Mouse (Mus musculus): ENCODE results near the gene Adgrg6. TPM values are rescaled to one million over a fixed set of nuclear protein-coding genes. Genes with fewer than 3 reads are reported as not detected.

The Adgrg6 gene
- polyA plus RNA-seq, 1 experiment = 0.04 TPM

- H3K27ac ChIP-seq (ENCODE audit: control insufficient read depth, insufficient read depth, low read depth, low read length) = no peak overlapping the region
- TF ChIP-seq POLR2A (IDR thresholded peaks at IDR 0.05; ENCODE audit: control insufficient read depth, low read depth, low read length) (no peak), CTCF (IDR thresholded peaks at IDR 0.05; ENCODE audit: control insufficient read depth, insufficient read depth, insufficient replicate concordance, low read depth, low read length) (no peak)
- H3K4me3 ChIP-seq (ENCODE audit: control insufficient read depth, low read depth, low read length) = no peak overlapping the region
- no peaks in the 10 kb centered on the region for H3K4me1 ChIP-seq (ENCODE audit: control insufficient read depth, insufficient read depth, low read length)
- H3K36me3 ChIP-seq (ENCODE audit: control insufficient read depth, insufficient read depth, low read length) = no peaks in the 10 kb centered on the region
- H3K27me3 ChIP-seq (ENCODE audit: control insufficient read depth, insufficient read depth, low read length) = no peaks in the 10 kb centered on the region
These were observed 53.6 kb downstream of the Adgrg6 start for GRCm38 (mm10) chr10:14491838-14492237.

GRCm38 (mm10) chr10:14483257-14483656 lies 62.2 kb downstream of the Adgrg6 start:
- Histone ChIP-seq H3K4me3 (ENCODE audit: control insufficient read depth, low read depth, low read length) (no peak overlapping the region), H3K36me3 (ENCODE audit: control insufficient read depth, insufficient read depth, low read length) (no peaks in the 10 kb centered on the region), H3K27me3 (ENCODE audit: control insufficient read depth, insufficient read depth, low read length) (no peaks in the 10 kb centered on the region), H3K27ac (ENCODE audit: control insufficient read depth, insufficient read depth, low read depth, low read length) (no peak overlapping the region), H3K4me1 (ENCODE audit: control insufficient read depth, insufficient read depth, low read length) (no peaks in the 10 kb centered on the region)
- TF ChIP-seq CTCF (IDR thresholded peaks at IDR 0.05; ENCODE audit: control insufficient read depth, insufficient read depth, insufficient replicate concordance, low read depth, low read length) = no peak
- TF ChIP-seq POLR2A (IDR thresholded peaks at IDR 0.05; ENCODE audit: control insufficient read depth, low read depth, low read length) = no peak

- no peaks in the 10 kb centered on the region for H3K36me3 ChIP-seq (ENCODE audit: control insufficient read depth, insufficient read depth, low read length)
- H3K27ac ChIP-seq (ENCODE audit: control insufficient read depth, insufficient read depth, low read depth, low read length) = no peak overlapping the region
- no peaks in the 10 kb centered on the region for H3K27me3 ChIP-seq (ENCODE audit: control insufficient read depth, insufficient read depth, low read length)
- no peak overlapping the region for H3K4me3 ChIP-seq (ENCODE audit: control insufficient read depth, low read depth, low read length)
- TF ChIP-seq POLR2A (IDR thresholded peaks at IDR 0.05; ENCODE audit: control insufficient read depth, low read depth, low read length) (no peak), CTCF (IDR thresholded peaks at IDR 0.05; ENCODE audit: control insufficient read depth, insufficient read depth, insufficient replicate concordance, low read depth, low read length) (no peak)
- no peaks in the 10 kb centered on the region for H3K4me1 ChIP-seq (ENCODE audit: control insufficient read depth, insufficient read depth, low read length)
These were observed 63.0 kb downstream of the Adgrg6 start for GRCm38 (mm10) chr10:14482483-14482882.

DNA sequence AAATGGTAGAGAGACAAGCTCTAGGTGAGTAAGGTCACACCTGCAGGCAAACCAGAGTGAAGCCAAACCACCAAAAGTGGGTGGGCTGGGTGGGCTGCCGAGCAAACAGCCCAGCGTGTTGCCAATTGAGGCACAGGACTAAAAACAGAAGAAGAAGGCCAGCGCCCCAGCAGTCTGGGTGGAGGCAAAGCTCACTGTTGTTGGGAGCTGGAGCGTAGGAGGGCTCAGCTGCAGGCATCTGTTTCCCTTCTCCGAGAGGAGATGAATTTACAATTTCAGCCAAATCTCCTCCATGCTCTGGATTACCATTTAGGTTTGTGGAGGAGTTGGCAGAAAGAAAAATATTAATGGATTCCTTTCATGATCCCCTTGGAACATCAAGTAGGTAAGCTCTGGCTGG lies 64.5 kb downstream of the Adgrg6 start:
- Histone ChIP-seq H3K4me1 (ENCODE audit: control insufficient read depth, insufficient read depth, low read length) (no peaks in the 10 kb centered on the region), H3K27me3 (ENCODE audit: control insufficient read depth, insufficient read depth, low read length) (no peaks in the 10 kb centered on the region), H3K36me3 (ENCODE audit: control insufficient read depth, insufficient read depth, low read length) (no peaks in the 10 kb centered on the region), H3K4me3 (ENCODE audit: control insufficient read depth, low read depth, low read length) (no peak overlapping the region), H3K27ac (ENCODE audit: control insufficient read depth, insufficient read depth, low read depth, low read length) (no peak overlapping the region)
- no peak for TF ChIP-seq CTCF (IDR thresholded peaks at IDR 0.05; ENCODE audit: control insufficient read depth, insufficient read depth, insufficient replicate concordance, low read depth, low read length)
- no peak for TF ChIP-seq POLR2A (IDR thresholded peaks at IDR 0.05; ENCODE audit: control insufficient read depth, low read depth, low read length)

DNA sequence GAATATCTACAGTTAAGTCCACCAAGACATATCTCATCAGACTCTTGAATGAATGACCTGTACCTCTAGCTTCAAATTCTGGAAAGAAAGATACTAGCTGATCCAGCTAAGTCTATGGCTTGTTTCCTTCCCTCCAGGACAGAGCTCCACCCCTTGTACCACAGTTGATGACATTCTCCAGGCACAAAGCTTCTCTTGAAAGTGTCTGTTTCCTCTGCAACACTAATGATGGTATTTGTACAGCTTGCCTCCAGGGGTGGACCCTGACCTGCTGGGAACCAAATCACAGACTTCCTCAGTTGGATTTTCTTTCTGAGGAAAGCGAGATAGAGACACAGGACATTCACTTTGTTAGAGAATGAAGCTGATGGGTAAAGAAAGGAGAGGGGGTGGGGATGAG lies 69.1 kb downstream of the Adgrg6 start:
- H3K36me3 ChIP-seq (ENCODE audit: control insufficient read depth, insufficient read depth, low read length) = no peaks in the 10 kb centered on the region
- no peaks in the 10 kb centered on the region for H3K4me1 ChIP-seq (ENCODE audit: control insufficient read depth, insufficient read depth, low read length)
- H3K4me3 ChIP-seq (ENCODE audit: control insufficient read depth, low read depth, low read length) = no peak overlapping the region
- no peaks in the 10 kb centered on the region for H3K27me3 ChIP-seq (ENCODE audit: control insufficient read depth, insufficient read depth, low read length)
- TF ChIP-seq POLR2A (IDR thresholded peaks at IDR 0.05; ENCODE audit: control insufficient read depth, low read depth, low read length) (no peak), CTCF (IDR thresholded peaks at IDR 0.05; ENCODE audit: control insufficient read depth, insufficient read depth, insufficient replicate concordance, low read depth, low read length) (no peak)
- no peak overlapping the region for H3K27ac ChIP-seq (ENCODE audit: control insufficient read depth, insufficient read depth, low read depth, low read length)

GRCm38 (mm10) chr10:14475641-14476040 lies 69.8 kb downstream of the Adgrg6 start:
- Histone ChIP-seq H3K27ac (ENCODE audit: control insufficient read depth, insufficient read depth, low read depth, low read length) (no peak overlapping the region), H3K4me1 (ENCODE audit: control insufficient read depth, insufficient read depth, low read length) (no peaks in the 10 kb centered on the region), H3K4me3 (ENCODE audit: control insufficient read depth, low read depth, low read length) (no peak overlapping the region), H3K36me3 (ENCODE audit: control insufficient read depth, insufficient read depth, low read length) (no peaks in the 10 kb centered on the region), H3K27me3 (ENCODE audit: control insufficient read depth, insufficient read depth, low read length) (no peaks in the 10 kb centered on the region)
- TF ChIP-seq POLR2A (IDR thresholded peaks at IDR 0.05; ENCODE audit: control insufficient read depth, low read depth, low read length) = no peak
- TF ChIP-seq CTCF (IDR thresholded peaks at IDR 0.05; ENCODE audit: control insufficient read depth, insufficient read depth, insufficient replicate concordance, low read depth, low read length) = no peak

DNA sequence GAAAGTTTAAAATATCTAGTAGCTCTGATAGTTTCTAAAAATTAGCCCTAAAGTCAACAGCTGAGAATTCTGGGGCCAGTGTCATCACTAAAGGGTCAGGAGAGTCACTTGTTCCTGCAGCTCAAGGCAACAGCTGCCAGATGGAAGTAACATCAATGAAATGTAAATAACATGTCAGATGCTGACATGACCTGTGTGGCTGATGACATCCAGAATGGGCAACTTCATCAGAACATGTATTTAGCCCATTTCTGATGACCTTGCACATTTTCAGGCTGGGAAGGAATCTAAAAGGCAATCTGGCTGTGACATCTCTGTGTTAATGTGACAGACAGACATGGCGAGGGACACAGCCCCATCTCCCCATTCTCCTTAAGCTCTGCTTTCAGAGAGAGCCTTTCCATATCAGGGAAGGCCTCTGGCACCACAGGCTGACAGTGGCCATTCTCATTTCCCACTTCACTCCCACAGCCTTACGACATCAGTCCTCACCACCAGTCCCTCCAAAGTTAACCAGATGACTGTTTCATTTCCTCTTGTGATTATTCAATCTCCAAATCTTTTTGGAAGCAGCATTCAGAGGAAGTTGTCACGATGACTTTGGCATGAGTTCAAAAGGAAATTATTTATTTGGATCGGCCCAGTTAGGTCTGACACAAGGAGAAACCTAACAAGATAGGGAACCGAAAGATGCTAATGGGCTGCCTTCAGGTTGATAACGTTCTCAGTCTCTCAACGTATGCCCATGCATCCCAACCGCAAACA lies 70.7 kb downstream of the Adgrg6 start:
- H3K27me3 ChIP-seq (ENCODE audit: control insufficient read depth, insufficient read depth, low read length) = no peaks in the 10 kb centered on the region
- no peaks in the 10 kb centered on the region for H3K4me1 ChIP-seq (ENCODE audit: control insufficient read depth, insufficient read depth, low read length)
- H3K27ac ChIP-seq (ENCODE audit: control insufficient read depth, insufficient read depth, low read depth, low read length) = no peak overlapping the region
- H3K4me3 ChIP-seq (ENCODE audit: control insufficient read depth, low read depth, low read length) = no peak overlapping the region
- TF ChIP-seq POLR2A (IDR thresholded peaks at IDR 0.05; ENCODE audit: control insufficient read depth, low read depth, low read length) (no peak), CTCF (IDR thresholded peaks at IDR 0.05; ENCODE audit: control insufficient read depth, insufficient read depth, insufficient replicate concordance, low read depth, low read length) (no peak)
- H3K36me3 ChIP-seq (ENCODE audit: control insufficient read depth, insufficient read depth, low read length) = no peaks in the 10 kb centered on the region

Measured in testis, adult 2 months (tissue).